Mouse (Mus musculus) heart, embryonic 11.5 days (tissue): ENCODE data around the gene Ap2m1. TPM values are rescaled to one million over a fixed set of nuclear protein-coding genes. Genes with fewer than 3 reads are reported as not detected.

Experiments
- ATAC-seq: fragments of 200-750 bp; cut with Nextera tagmentation; replicated peaks from 2 replicates; pipeline ENCODE4 v1.8.0; 2017; ENCODE audit warnings: moderate library complexity; ENCODE audit not compliant: insufficient number of reproducible peaks, low FRiP score, low TSS enrichment
- H3K27ac ChIP-seq: fragments of 300-500 bp; sonication (generic); 2 replicates; pipeline ENCODE4 v1.5.1; 2014; ENCODE audit warnings: mild to moderate bottlenecking, low read depth, low read length
- H3K27me3 ChIP-seq: fragments of 300-500 bp; sonication (generic); 2 replicates; pipeline ENCODE4 v1.6.1; 2014; ENCODE audit warnings: mild to moderate bottlenecking, low read length, mixed read lengths; ENCODE audit not compliant: control insufficient read depth, insufficient read depth
- H3K36me3 ChIP-seq: fragments of 300-500 bp; sonication (generic); 2 replicates; pipeline ENCODE4 v1.6.1; 2014; ENCODE audit warnings: mild to moderate bottlenecking, low read length, moderate library complexity, mixed read lengths; ENCODE audit not compliant: control insufficient read depth, insufficient read depth
- H3K4me1 ChIP-seq: fragments of 300-500 bp; sonication (generic); 2 replicates; pipeline ENCODE4 v1.6.1; 2014; ENCODE audit warnings: low read length; ENCODE audit not compliant: control insufficient read depth, insufficient read depth
- H3K4me2 ChIP-seq: fragments of 300-500 bp; sonication (generic); 2 replicates; pipeline ENCODE4 v1.6.1; 2014; ENCODE audit warnings: mild to moderate bottlenecking, moderate library complexity
- H3K4me3 ChIP-seq: fragments of 300-500 bp; sonication (generic); 2 replicates; pipeline ENCODE4 v1.5.1; 2014; ENCODE audit warnings: low read depth, low read length
- H3K9ac ChIP-seq: fragments of 300-500 bp; sonication (generic); 2 replicates; pipeline ENCODE4 v1.6.1; 2014; ENCODE audit warnings: mild to moderate bottlenecking, low read depth, low read length, moderate library complexity
- H3K9me3 ChIP-seq: fragments of 300-500 bp; sonication (generic); replicated peaks from 2 replicates; pipeline ENCODE4 v1.6.1; 2016; ENCODE audit warnings: low read length; ENCODE audit not compliant: control insufficient read depth
- WGBS: fragments of 180-500 bp; shearing (Covaris S2); extraction: QIAGEN DNeasy Blood & Tissue Kit; methylation state at CpG from one replicate; pipeline ENCODE4 v1.1.7; 2014; ENCODE audit not compliant: insufficient replicate concordance; 5-methylcytosine and 5-hydroxymethylcytosine counted together
- polyA plus RNA-seq: library from polyadenylated mRNA; unstranded; fragments of >200 nt; fragmentation: Nextera tagmentation; extraction: Ambion mirVana; gene quantifications from 2 replicates; pipeline ENCODE4 v1.2.1, GENCODE M21; 2014

Ap2m1 gene
- polyA plus RNA-seq, 1 experiment from 2014 or later = 490 TPM

DNA sequence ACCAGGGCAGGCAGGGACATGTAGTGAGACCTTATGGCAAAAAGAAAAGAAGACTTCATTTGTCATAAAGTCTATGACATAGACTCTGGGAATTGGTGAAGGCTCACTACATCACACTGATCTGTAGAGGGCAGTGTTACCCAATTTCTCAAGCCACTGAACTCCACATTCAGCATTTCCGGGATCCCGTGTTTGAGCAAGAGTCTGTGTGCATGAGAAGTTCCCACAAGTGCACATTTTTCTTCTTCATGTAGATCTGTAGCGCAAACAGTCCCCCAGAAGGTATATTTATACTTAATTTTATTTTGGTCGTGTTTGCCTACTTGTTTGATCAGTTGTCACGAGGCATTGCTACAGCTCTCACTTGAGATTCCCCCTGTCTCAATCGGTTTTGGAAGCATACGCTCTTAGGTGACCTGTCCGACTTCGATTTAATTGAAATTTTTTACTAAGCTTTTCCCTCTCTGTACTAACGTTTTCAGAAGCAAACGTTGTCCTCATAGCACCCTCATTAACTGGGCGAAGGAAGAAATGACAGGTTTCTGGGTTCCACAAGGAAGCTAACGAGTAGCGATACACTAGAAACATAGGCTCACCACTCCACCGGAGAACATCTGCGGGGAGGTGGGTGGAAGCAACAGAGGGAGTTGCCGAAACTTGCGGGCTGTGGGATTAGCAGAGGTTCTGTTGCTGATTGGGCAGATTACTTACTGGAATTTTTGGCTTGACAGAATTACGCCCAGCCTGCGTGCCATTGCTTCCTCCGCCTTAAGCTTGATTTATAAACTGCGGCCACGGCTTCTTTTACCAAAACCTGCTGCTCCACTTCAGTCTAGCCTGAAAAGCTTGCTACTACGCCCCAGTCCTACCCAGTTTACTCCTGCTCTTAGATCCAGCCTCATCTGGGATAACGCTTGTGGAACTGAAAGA, 38.3 kb upstream of the Ap2m1 start:
- H3K4me2 ChIP-seq = peak overlapping the region; percentile 89
- no peak overlapping the region for H3K27ac ChIP-seq
- H3K9me3 ChIP-seq = no peaks in the 10 kb centered on the region
- peak overlapping the region; percentile 45 for H3K4me3 ChIP-seq
- peak overlapping the region; percentile 62 for H3K9ac ChIP-seq
- no peak for ATAC-seq
- H3K36me3 ChIP-seq = peaks cover 10% of the 10 kb centered on the region
- no peaks in the 10 kb centered on the region for H3K27me3 ChIP-seq
- no peaks in the 10 kb centered on the region for H3K4me1 ChIP-seq
- WGBS = 18% methylated on average over 25 of the region's 25 CpGs

DNA sequence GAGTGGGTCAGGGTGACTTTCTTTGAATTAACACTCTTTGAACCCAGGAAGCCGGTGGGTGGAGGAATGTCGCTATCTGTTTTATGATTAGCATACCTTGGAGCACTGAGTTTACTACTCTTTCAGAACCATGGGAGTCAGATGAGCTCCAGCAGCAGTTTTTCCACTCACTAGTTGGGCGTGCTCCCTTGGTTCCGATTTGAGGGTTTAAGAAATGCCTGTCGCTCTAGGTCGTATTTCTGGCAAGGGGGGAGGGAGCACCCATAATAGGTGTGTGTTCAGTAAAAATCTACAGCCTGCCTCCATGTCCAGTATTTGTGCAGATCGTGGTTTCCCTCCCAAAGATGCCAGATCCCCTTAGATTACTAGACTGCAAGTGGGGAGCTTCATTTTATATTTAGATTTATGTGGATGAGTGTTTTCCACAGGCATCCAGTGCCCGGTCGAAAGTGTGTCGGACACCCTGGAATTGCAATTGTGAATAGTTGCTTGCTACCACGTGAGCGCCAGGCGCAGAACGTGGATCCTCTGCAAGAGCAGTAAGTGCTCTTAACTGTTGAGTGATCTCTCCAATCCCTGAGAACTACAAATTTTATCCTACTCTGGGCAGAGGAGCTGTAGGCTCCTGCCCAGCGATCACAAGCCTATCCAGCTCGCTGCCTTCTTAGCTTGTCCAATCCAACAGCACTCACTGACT, 37.1 kb upstream of the Ap2m1 start:
- ATAC-seq = no peak; the same call in 1 of the 2 replicates
- Histone ChIP-seq H3K4me3 (peak overlapping the region; percentile 95), H3K27me3 (no peaks in the 10 kb centered on the region), H3K4me2 (peak overlapping the region; percentile 74), H3K9me3 (no peaks in the 10 kb centered on the region), H3K4me1 (no peaks in the 10 kb centered on the region), H3K36me3 (peaks cover 21% of the 10 kb centered on the region), H3K9ac (peak overlapping the region; percentile 95; the same call in 1 of the 2 replicates), H3K27ac (peak overlapping the region; percentile 64; the same call in 1 of the 2 replicates)
- 5% methylated on average over 16 of the region's 16 CpGs for WGBS

DNA sequence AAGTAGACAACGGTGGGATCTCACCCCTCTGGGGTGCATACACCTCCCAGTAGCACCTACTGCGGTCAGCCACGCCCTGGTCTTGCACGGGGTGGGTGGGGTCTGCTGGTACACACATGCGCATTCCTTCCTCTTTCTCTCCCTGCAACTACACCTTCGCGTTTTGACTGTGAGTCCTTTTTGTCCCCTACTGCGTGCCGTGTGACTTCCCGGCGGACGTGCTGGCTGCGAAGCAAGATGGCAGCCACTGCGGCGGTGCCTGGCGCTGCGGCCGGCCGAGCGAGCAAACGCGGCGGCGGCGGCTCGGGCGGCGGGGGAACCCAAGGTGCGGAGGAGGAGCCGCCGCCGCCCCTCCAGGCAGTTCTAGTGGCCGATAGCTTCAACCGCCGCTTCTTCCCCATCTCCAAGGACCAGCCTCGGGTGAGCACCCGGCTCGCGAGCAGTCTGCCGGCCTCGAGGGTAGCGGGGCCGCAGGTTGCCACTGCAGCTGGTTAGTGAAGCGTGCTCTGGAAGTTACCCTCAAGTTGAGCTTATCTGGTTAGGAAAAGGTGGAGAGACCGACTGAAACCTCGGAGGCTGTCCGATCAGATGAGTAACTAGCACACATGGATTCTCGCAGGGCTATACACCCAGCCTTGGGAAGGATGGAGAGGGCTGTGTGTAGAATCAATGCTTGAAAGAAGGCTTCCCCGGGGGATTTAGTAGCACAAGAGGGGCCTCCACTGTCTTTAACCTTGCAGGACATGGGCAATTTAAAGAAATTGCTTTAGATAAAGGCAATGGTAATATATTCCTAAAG, 36.4 kb upstream of the Ap2m1 start, which contains the start of gene Eif2b5:
TSS of gene Eif2b5 (plus strand) at position 141 of the 799 bp plus-strand sequence.
- WGBS = under 1% methylated on average over 49 of the region's 49 CpGs
- Histone ChIP-seq H3K4me3 (peak within 1 kb of the TSS; percentile 95), H3K27me3 (no peaks in the 10 kb centered on the region), H3K9ac (peak within 1 kb of the TSS; percentile 95), H3K9me3 (no peaks in the 10 kb centered on the region), H3K36me3 (peaks cover 28% of the 10 kb centered on the region), H3K27ac (peak within 1 kb of the TSS; percentile 64), H3K4me2 (peak within 1 kb of the TSS; percentile 74), H3K4me1 (no peaks in the 10 kb centered on the region)
- ATAC-seq = peak; percentile 95

DNA sequence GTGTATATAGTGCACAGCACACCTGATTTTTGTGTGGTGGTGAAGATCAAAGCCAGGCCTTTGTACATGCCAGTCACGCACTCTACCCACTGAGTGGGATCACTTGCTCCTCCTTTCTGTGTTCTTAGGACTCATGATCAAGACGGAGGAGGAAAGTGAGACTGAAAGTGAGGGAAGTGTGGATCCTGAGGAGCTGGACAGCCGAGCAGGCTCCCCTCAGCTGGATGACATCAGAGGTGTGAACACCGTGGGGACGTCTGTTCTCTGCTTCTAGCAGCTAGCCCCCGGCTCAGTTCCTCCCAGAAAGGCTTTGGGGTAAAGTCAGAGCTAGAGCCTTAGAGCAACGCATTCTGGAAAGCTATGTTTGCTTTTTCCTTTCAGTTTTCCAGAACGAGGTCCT, 29.3 kb upstream of the Ap2m1 start:
- no peak for ATAC-seq
- no peak overlapping the region for H3K27ac ChIP-seq
- H3K9me3 ChIP-seq = no peaks in the 10 kb centered on the region
- no peak overlapping the region for H3K4me2 ChIP-seq
- no peaks in the 10 kb centered on the region for H3K4me1 ChIP-seq
- H3K4me3 ChIP-seq = no peak overlapping the region
- no peaks in the 10 kb centered on the region for H3K27me3 ChIP-seq
- 80% methylated on average over 8 of the region's 8 CpGs for WGBS
- no peak overlapping the region for H3K9ac ChIP-seq
- peaks cover 71% of the 10 kb centered on the region for H3K36me3 ChIP-seq

DNA sequence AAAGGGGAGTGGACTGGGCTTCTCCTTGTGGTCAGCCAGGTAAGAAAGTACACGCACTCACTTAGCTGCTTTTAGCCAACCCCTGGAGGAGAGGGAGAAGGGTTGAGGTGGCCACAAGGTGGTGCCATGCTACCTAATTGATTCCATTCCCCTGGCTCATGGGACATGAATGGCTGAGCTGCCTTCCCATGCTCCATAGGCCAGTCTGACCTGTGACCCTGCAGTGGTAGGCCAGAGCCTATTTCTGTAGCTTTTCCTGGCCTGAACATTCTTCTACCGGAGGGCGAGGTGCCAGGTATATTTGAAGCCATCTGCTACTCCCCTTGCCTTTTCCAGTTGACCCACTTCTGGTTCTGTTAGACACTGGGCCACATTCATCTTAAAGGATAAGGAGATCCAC, 25.9 kb upstream of the Ap2m1 start:
- ATAC-seq = no peak; the same call in 1 of the 2 replicates
- WGBS = 81% methylated on average over 3 of the region's 3 CpGs
- Histone ChIP-seq H3K27me3 (no peaks in the 10 kb centered on the region), H3K9ac (no peak overlapping the region), H3K27ac (no peak overlapping the region), H3K4me1 (no peaks in the 10 kb centered on the region), H3K4me3 (no peak overlapping the region), H3K36me3 (peaks cover 43% of the 10 kb centered on the region), H3K4me2 (no peak overlapping the region), H3K9me3 (no peaks in the 10 kb centered on the region)

DNA sequence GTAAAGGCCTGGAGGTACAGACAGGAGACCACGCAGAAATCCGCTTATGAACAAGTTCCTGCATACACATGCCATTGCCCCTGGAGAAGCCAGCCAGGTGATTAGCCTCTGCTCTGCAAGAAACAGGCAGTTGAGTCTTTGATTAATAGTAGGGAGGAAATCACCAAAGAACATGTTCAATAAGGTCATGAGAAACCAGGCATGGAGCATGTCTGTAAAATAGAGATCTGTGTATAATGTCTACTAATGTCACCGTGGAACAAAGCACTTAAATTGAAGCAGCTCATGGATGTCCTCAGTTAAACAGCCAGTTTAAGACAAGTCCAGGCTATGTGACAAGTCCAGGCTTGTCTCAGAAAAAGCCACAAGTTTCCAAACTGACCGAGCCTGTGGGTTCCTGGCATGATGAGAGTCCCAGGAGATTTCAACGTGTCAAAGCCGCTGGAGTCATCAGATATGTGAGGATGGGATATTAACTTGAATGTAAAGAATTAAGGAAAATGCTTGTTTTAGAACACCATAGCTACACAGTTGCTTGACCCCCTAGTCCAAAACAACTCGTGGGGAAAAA, 23.9 kb upstream of the Ap2m1 start:
- H3K4me3 ChIP-seq = no peak overlapping the region
- H3K27ac ChIP-seq = no peak overlapping the region
- no peak overlapping the region for H3K4me2 ChIP-seq
- H3K4me1 ChIP-seq = no peaks in the 10 kb centered on the region
- no peaks in the 10 kb centered on the region for H3K27me3 ChIP-seq
- no peak overlapping the region for H3K9ac ChIP-seq
- H3K9me3 ChIP-seq = no peaks in the 10 kb centered on the region
- H3K36me3 ChIP-seq = peaks cover 28% of the 10 kb centered on the region
- ATAC-seq = no peak
- 82% methylated on average over 7 of the region's 7 CpGs for WGBS

DNA sequence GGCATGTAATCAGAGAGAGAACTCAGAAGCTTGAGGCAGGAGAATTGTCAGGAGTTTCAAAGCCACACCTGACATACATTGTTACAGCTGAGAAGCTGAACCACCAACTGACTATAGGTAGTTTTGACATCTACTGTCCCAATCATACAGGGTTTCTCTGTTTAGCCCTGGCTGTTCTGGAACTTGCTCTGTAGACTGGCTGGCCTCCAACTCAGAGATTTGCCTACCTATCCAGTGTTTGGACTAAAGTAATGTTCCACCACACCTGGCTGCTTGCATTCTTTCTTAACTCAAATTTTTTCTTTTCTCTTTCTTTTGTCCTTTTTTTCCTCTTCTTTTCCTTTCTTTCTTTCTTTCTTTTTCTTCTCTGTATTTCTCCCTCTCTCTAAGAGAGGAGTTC, 19.2 kb upstream of the Ap2m1 start:
- Histone ChIP-seq H3K9me3 (no peaks in the 10 kb centered on the region), H3K4me2 (peak overlapping the region; percentile 83), H3K4me3 (peak overlapping the region; percentile 95), H3K36me3 (peaks cover 5% of the 10 kb centered on the region; the same call in 1 of the 2 replicates), H3K27me3 (no peaks in the 10 kb centered on the region), H3K4me1 (peaks cover 14% of the 10 kb centered on the region), H3K9ac (peak overlapping the region; percentile 99), H3K27ac (no peak overlapping the region)
- no peak for ATAC-seq

DNA sequence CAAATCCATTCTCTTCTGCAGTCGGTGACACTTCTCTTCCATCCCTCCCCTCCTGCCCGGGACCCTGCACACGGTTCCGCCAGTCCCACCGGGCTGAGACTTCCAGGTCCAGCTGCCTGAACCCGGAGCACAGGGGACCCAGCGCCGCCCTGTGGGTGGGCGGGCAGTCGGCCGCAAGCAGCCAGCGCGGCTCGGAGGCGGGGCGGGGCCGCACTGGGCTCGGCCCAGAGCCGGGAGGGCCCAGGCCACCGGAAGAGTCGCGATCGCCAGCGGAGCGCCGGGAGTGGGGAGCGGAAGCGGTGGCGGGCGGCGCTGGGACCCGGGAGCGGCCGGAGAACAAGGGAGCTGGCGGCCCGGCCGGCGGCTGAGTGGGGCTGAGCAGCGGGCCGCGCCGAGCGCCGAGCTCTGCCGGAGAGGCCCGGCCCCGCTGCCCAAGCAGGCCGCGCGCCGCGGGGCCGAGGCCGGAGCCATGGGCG, 18.5 kb upstream of the Ap2m1 start, which contains the start of gene Dvl3:
TSS of gene Dvl3 (plus strand) at position 257 of the 476 bp plus-strand sequence.
- peak within 1 kb of the TSS; percentile 83 for H3K4me2 ChIP-seq
- peak within 1 kb of the TSS; percentile 95 for H3K4me3 ChIP-seq
- H3K9ac ChIP-seq = peak within 1 kb of the TSS; percentile 99
- H3K4me1 ChIP-seq = peaks cover 14% of the 10 kb centered on the region
- WGBS = 0% methylated on average over 42 of the region's 55 CpGs
- H3K27me3 ChIP-seq = no peaks in the 10 kb centered on the region
- H3K27ac ChIP-seq = peak within 1 kb of the TSS; percentile 88
- H3K36me3 ChIP-seq = peaks cover 11% of the 10 kb centered on the region; the same call in 1 of the 2 replicates
- no peaks in the 10 kb centered on the region for H3K9me3 ChIP-seq
- peak; percentile 95 for ATAC-seq
